Mouse (Mus musculus) spleen, adult 2 months (tissue): ENCODE results near the gene Fam166a. TPM values are rescaled to one million over a fixed set of nuclear protein-coding genes. Genes with fewer than 3 reads are reported as not detected.
A peak's percentile ranks its signal among the peaks of the same experiment; 100 is the strongest.

Experiments used
- DNase-seq, 2 experiments: peaks; one replicate each; pipeline versions ENCODE4 v3.0.0 to v3.0.0-alpha.2; 2012 to 2021; ENCODE audit warnings: low spot score in 2 of 2, low read depth in 1 of 2
- H3K27ac ChIP-seq: fragments of 200-500 bp; 2 replicates; pipeline ENCODE4 v1.5.1; 2012; ENCODE audit warnings: low read length, inconsistent platforms; ENCODE audit not compliant: insufficient read depth
- H3K27me3 ChIP-seq: fragments of 200-500 bp; 2 replicates; pipeline ENCODE4 v1.6.1; 2012; ENCODE audit warnings: mild to moderate bottlenecking, moderate library complexity, low read length, inconsistent platforms; ENCODE audit not compliant: control insufficient read depth, insufficient read depth
- H3K36me3 ChIP-seq: fragments of 200-500 bp; 2 replicates; pipeline ENCODE4 v1.6.1; 2012; ENCODE audit warnings: mild to moderate bottlenecking, low read length, inconsistent platforms; ENCODE audit not compliant: control insufficient read depth, insufficient read depth
- H3K4me1 ChIP-seq: fragments of 200-500 bp; 2 replicates; pipeline ENCODE4 v1.6.1; 2011; ENCODE audit warnings: inconsistent platforms; ENCODE audit not compliant: control insufficient read depth, insufficient read depth, insufficient read length
- H3K4me3 ChIP-seq: fragments of 200-500 bp; 2 replicates; pipeline ENCODE4 v1.5.1; 2011; ENCODE audit warnings: mild to moderate bottlenecking, inconsistent platforms; ENCODE audit not compliant: insufficient read depth, insufficient read length; ENCODE audit errors: extremely low read depth
- CTCF ChIP-seq: fragments of 200-500 bp; IDR thresholded peaks from 2 replicates; pipeline ENCODE4 v1.5.1; 2011; ENCODE audit warnings: mild to moderate bottlenecking, inconsistent platforms; ENCODE audit not compliant: insufficient read depth, insufficient read length, insufficient replicate concordance; ENCODE audit errors: extremely low read depth
- POLR2A ChIP-seq: fragments of 200-500 bp; IDR thresholded peaks from 2 replicates; pipeline ENCODE4 v1.6.1; 2011; ENCODE audit warnings: low read depth, low read length, inconsistent platforms
- WGBS: fragments of 180-500 bp; shearing (Covaris S2); methylation state at CpG from one replicate; pipeline ENCODE4 v1.1.7; 2018; 5-methylcytosine and 5-hydroxymethylcytosine counted together
- polyA plus RNA-seq: library from polyadenylated mRNA; depleted of rRNA; stranded (reverse); fragments of >200 nt; gene quantifications from 2 replicates; pipeline ENCODE4 v1.2.3, GENCODE M21; 2012

The Fam166a gene
- polyA plus RNA-seq, 1 experiment: 0.16 TPM

GRCm38 (mm10) chr2:25203631-25204214 is 14.8 kb upstream of the Fam166a start:
- no peaks in the 10 kb centered on the region for H3K4me1 ChIP-seq

GRCm38 (mm10) chr2:25207593-25207992 is 11.0 kb upstream of the Fam166a start:
- peaks cover 37% of the 10 kb centered on the region for H3K36me3 ChIP-seq
- DNase-seq: no peak
- H3K27me3 ChIP-seq: no peaks in the 10 kb centered on the region
- WGBS: 96% methylated on average over 1 of the region's 1 CpGs
- H3K4me3 ChIP-seq: no peak overlapping the region
- H3K27ac ChIP-seq: no peak overlapping the region
- TF ChIP-seq CTCF: no peak
- no peak for TF ChIP-seq POLR2A
- H3K4me1 ChIP-seq: peaks cover 9% of the 10 kb centered on the region; the same call in 1 of the 2 replicates

More at GRCm38 (mm10) chr2:25203631-25204214, 14.8 kb upstream of the Fam166a start:
- no peaks in the 10 kb centered on the region for H3K27me3 ChIP-seq
- WGBS: 62% methylated on average over 4 of the region's 4 CpGs
- no peak overlapping the region for H3K4me3 ChIP-seq
- H3K36me3 ChIP-seq: peaks cover 49% of the 10 kb centered on the region
- H3K27ac ChIP-seq: no peak overlapping the region
- no peak for DNase-seq
- TF ChIP-seq POLR2A: no peak
- TF ChIP-seq CTCF: no peak

- Histone ChIP-seq H3K36me3 (peaks cover 12% of the 10 kb centered on the region), H3K27me3 (no peaks in the 10 kb centered on the region), H3K27ac (peak overlapping the region; percentile 92), H3K4me1 (peaks cover 9% of the 10 kb centered on the region; the same call in 1 of the 2 replicates), H3K4me3 (peak overlapping the region; percentile 91)
- WGBS: under 1% methylated on average over 24 of the region's 24 CpGs
- no peak for DNase-seq
- TF ChIP-seq POLR2A (no peak), CTCF (no peak)
These were observed 7.9 kb upstream of the Fam166a start for GRCm38 (mm10) chr2:25210686-25211085.

- Histone ChIP-seq H3K4me3 (peak within 1 kb of the TSS; percentile 91), H3K4me1 (peaks cover 9% of the 10 kb centered on the region; the same call in 1 of the 2 replicates), H3K27ac (peak within 1 kb of the TSS; percentile 92), H3K27me3 (no peaks in the 10 kb centered on the region), H3K36me3 (peaks cover 7% of the 10 kb centered on the region)
- under 1% methylated on average over 44 of the region's 44 CpGs for WGBS
- peak; percentile 81 to 91 for DNase-seq
- peak; percentile 69 for TF ChIP-seq POLR2A
- no peak for TF ChIP-seq CTCF
These were observed 7.3 kb upstream of the Fam166a start, which contains the start of gene Nelfb for GRCm38 (mm10) chr2:25211121-25211670. Gene Nelfb, minus strand, starts transcription at chr2:25211489.

- Histone ChIP-seq H3K4me1 (peaks cover 9% of the 10 kb centered on the region; the same call in 1 of the 2 replicates), H3K36me3 (peaks cover 2% of the 10 kb centered on the region; the same call in 1 of the 2 replicates), H3K27ac (no peak overlapping the region), H3K27me3 (no peaks in the 10 kb centered on the region), H3K4me3 (no peak overlapping the region)
- TF ChIP-seq POLR2A (no peak), CTCF (no peak)
- 88% methylated on average over 23 of the region's 23 CpGs for WGBS
- no peak for DNase-seq
These were observed 5.2 kb upstream of the Fam166a start for GRCm38 (mm10) chr2:25213266-25213865.

GRCm38 (mm10) chr2:25214444-25214843 is 4.1 kb upstream of the Fam166a start, which contains the start of gene Stpg3:
Gene Stpg3, minus strand, starts transcription at chr2:25214637.
- no peak within 1 kb of the TSS for H3K4me3 ChIP-seq
- H3K4me1 ChIP-seq: peaks cover 9% of the 10 kb centered on the region; the same call in 1 of the 2 replicates

GRCm38 (mm10) chr2:25217666-25218065 is 879 bp upstream of the Fam166a start:
- TF ChIP-seq POLR2A (no peak), CTCF (no peak)
- H3K4me3 ChIP-seq: no peak overlapping the region
- DNase-seq: no peak
- no peaks in the 10 kb centered on the region for H3K4me1 ChIP-seq
- no peaks in the 10 kb centered on the region for H3K27me3 ChIP-seq
- 62% methylated on average over 2 of the region's 2 CpGs for WGBS
- peaks cover 3% of the 10 kb centered on the region; the same call in 1 of the 2 replicates for H3K36me3 ChIP-seq
- H3K27ac ChIP-seq: no peak overlapping the region

More at GRCm38 (mm10) chr2:25214444-25214843, 4.1 kb upstream of the Fam166a start, which contains the start of gene Stpg3:
- TF ChIP-seq POLR2A (no peak), CTCF (no peak)
- Histone ChIP-seq H3K27ac (no peak within 1 kb of the TSS), H3K36me3 (peaks cover 2% of the 10 kb centered on the region; the same call in 1 of the 2 replicates), H3K27me3 (no peaks in the 10 kb centered on the region)
- WGBS: 81% methylated on average over 3 of the region's 3 CpGs
- no peak for DNase-seq
